Mouse (Mus musculus): ENCODE results near the gene Smg6.

- no peak for TF ChIP-seq CTCF (IDR thresholded peaks at IDR 0.05; ENCODE audit: low read depth)
- no peak for TF ChIP-seq EP300 (IDR thresholded peaks at IDR 0.05; ENCODE audit: low read depth)
These were observed 183.3 kb downstream of the Smg6 start for GRCm38 (mm10) chr11:75108909-75109308.
